Mouse (Mus musculus) midbrain, embryonic 16.5 days (tissue): ENCODE measurements around the gene Slc22a5. TPM values are rescaled to one million over a fixed set of nuclear protein-coding genes. Genes with fewer than 3 reads are reported as not detected.

Experiments used
- ATAC-seq: fragments of 200-750 bp; cut with Nextera tagmentation; 2 replicates; pipeline ENCODE4 v1.8.0; 2017; ENCODE audit warnings: moderate TSS enrichment
- H3K27ac ChIP-seq: fragments of 300-500 bp; sonication (generic); 2 replicates; pipeline ENCODE4 v1.5.1; 2014; ENCODE audit warnings: mild to moderate bottlenecking, low read length, mixed read lengths
- H3K27me3 ChIP-seq: fragments of 300-500 bp; sonication (generic); 2 replicates; pipeline ENCODE4 v1.6.1; 2014; ENCODE audit warnings: low read depth, low read length, mixed read lengths; ENCODE audit not compliant: control insufficient read depth, insufficient read depth
- H3K36me3 ChIP-seq: fragments of 300-500 bp; sonication (generic); 2 replicates; pipeline ENCODE4 v1.6.1; 2014; ENCODE audit warnings: mild to moderate bottlenecking, low read length, moderate library complexity, mixed read lengths; ENCODE audit not compliant: control insufficient read depth, insufficient read depth
- H3K4me1 ChIP-seq: fragments of 300-500 bp; sonication (generic); 2 replicates; pipeline ENCODE4 v1.6.1; 2014; ENCODE audit warnings: mild to moderate bottlenecking, low read length, mixed read lengths; ENCODE audit not compliant: control insufficient read depth, insufficient read depth
- H3K4me2 ChIP-seq: fragments of 300-500 bp; sonication (generic); 2 replicates; pipeline ENCODE4 v1.6.1; 2014; ENCODE audit warnings: mild to moderate bottlenecking, low read length, mixed read lengths
- H3K4me3 ChIP-seq: fragments of 300-500 bp; sonication (generic); 2 replicates; pipeline ENCODE4 v1.5.1; 2014; ENCODE audit warnings: low read depth, mild to moderate bottlenecking, low read length, moderate library complexity, mixed read lengths
- H3K9ac ChIP-seq: fragments of 300-500 bp; sonication (generic); 2 replicates; pipeline ENCODE4 v1.6.1; 2014; ENCODE audit warnings: low read depth, low read length, mixed read lengths
- H3K9me3 ChIP-seq: fragments of 300-500 bp; sonication (generic); replicated peaks from 2 replicates; pipeline ENCODE4 v1.6.1; 2014; ENCODE audit warnings: mild to moderate bottlenecking, low read length, mixed read lengths; ENCODE audit not compliant: control insufficient read depth, poor library complexity, severe bottlenecking
- WGBS: fragments of 180-500 bp; shearing (Covaris S2); extraction: QIAGEN DNeasy Blood & Tissue Kit; methylation state at CpG from one replicate; pipeline ENCODE4 v1.1.7; 2014; 5-methylcytosine and 5-hydroxymethylcytosine counted together
- polyA plus RNA-seq: library from polyadenylated mRNA; unstranded; fragments of >200 nt; fragmentation: Nextera tagmentation; extraction: Ambion mirVana; gene quantifications from 2 replicates; pipeline ENCODE4 v1.2.1, GENCODE M21; 2015

Slc22a5 gene
- polyA plus RNA-seq, 1 experiment from 2014 or later = 11.0 TPM

DNA sequence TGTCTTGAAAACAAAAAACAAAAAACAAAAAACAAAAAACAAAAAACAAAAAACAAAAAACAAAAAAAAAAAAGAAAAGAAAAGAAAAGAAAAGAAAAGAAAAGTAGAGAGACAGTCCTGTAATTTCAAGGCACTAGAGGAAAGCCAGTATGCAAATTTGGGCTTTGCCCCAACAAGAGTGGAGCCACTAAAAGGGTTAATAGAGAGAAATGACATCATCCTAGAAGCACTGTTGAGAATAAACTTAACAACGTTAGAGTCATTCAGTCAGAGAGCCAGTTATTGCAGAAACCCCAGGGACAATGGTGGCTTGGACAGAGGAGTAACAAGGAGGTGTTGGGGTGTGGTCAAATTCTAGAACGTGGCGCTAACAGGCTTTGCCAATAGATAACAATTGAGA is 76.7 kb downstream of the Slc22a5 start:
- Histone ChIP-seq H3K4me1 (no peaks in the 10 kb centered on the region), H3K27ac (no peak overlapping the region), H3K9ac (no peak overlapping the region), H3K9me3 (no peaks in the 10 kb centered on the region), H3K27me3 (no peaks in the 10 kb centered on the region), H3K4me3 (no peak overlapping the region), H3K4me2 (no peak overlapping the region), H3K36me3 (no peaks in the 10 kb centered on the region)
- ATAC-seq = no peak
- whole genome bisulfite sequencing = 64% methylated on average over 3 of the region's 3 CpGs

Other genes with a start within 250 kb of the Slc22a5 start
- 11.0 and 11.7 TPM in 2 replicates for gene Rad50, start 184.3 kb downstream of the Slc22a5 start, polyA plus RNA-seq
- gene Il5, start 170.9 kb downstream of the Slc22a5 start, polyA plus RNA-seq = not detected in 2 replicates
- 2.0 and 2.2 TPM in 2 replicates for gene Irf1, start 121.6 kb downstream of the Slc22a5 start, polyA plus RNA-seq
- not detected in 2 replicates for gene Gm17334, start 118.5 kb downstream of the Slc22a5 start, polyA plus RNA-seq
- 0.31 and 0.39 TPM in 2 replicates for gene Gm12216, start 32.4 kb downstream of the Slc22a5 start, polyA plus RNA-seq
- 4.0 and 4.6 TPM in 2 replicates for gene Slc22a21, start 88.7 kb upstream of the Slc22a5 start, polyA plus RNA-seq
- 3.7 and 6.5 TPM in 2 replicates for gene Slc22a4, start 136.4 kb upstream of the Slc22a5 start, polyA plus RNA-seq
- gene Pdlim4, start 177.4 kb upstream of the Slc22a5 start, polyA plus RNA-seq = 20.5 and 26.7 TPM in 2 replicates
- gene P4ha2, start 208.4 kb upstream of the Slc22a5 start, polyA plus RNA-seq = 9.6 and 9.7 TPM in 2 replicates